Mouse (Mus musculus) myocyte (in vitro differentiated cells): Measurements from ENCODE around the gene A630076J17Rik.

Experiments used
- CEBPB ChIP-seq: IDR thresholded peaks from 2 replicates; pipeline ENCODE4 v1.6.1; 2011; ENCODE audit warnings: mild to moderate bottlenecking, moderate library complexity; ENCODE audit not compliant: poor library complexity, insufficient read depth, severe bottlenecking
- POLR2A ChIP-seq: IDR thresholded peaks from one replicate; pipeline ENCODE4 v1.6.1; 2011; ENCODE audit warnings: low read depth, mild to moderate bottlenecking, control low read depth, moderate library complexity; ENCODE audit not compliant: insufficient read length
- POLR2AphosphoS2 ChIP-seq: IDR thresholded peaks from one replicate; pipeline ENCODE4 v1.6.1; 2011; ENCODE audit warnings: low read depth, control low read depth; ENCODE audit not compliant: insufficient read length
- REST ChIP-seq: IDR thresholded peaks from one replicate; pipeline ENCODE4 v1.6.1; 2011; ENCODE audit warnings: mild to moderate bottlenecking, control low read depth, moderate library complexity; ENCODE audit not compliant: insufficient read depth, insufficient read length
- TCF12 ChIP-seq: IDR thresholded peaks from one replicate; pipeline ENCODE4 v1.6.1; 2011; ENCODE audit warnings: mild to moderate bottlenecking, control low read depth; ENCODE audit not compliant: poor library complexity, insufficient read depth, severe bottlenecking

GRCm38 (mm10) chr3:107233351-107233813 is 3.0 kb downstream of the A630076J17Rik start:
- no peak for TF ChIP-seq POLR2A
- TF ChIP-seq TCF12 = no peak
- TF ChIP-seq CEBPB = no peak
- TF ChIP-seq POLR2AphosphoS2 = no peak
- TF ChIP-seq REST = no peak
